Mouse (Mus musculus) left cerebral cortex, postnatal 36 days (tissue): ENCODE measurements around the gene H60b. TPM values are rescaled to one million over a fixed set of nuclear protein-coding genes. Genes with fewer than 3 reads are reported as not detected.
"Not testable (repeated sequence)": the region's sequence is repeated elsewhere in the genome, so short reads cannot be mapped to it uniquely, and the experiment has no call there.

Experiments used
- DNase-seq, 2 experiments: peaks; one replicate each; pipeline ENCODE4 v3.0.0; 2021 to 2022; ENCODE audit warnings: low spot score in 2 of 2, mixed read lengths in 1 of 2
- intact Hi-C: fragments of 180-260 bp; cut with DNase I; formaldehyde crosslinking; loops from one replicate; pipeline ENCODE4 v1.15.1; 2025
- total RNA-seq, 2 experiments: library from RNA; stranded (reverse); gene quantifications; 2 replicates each; pipeline ENCODE4 v1.2.3; 2021

H60b gene
- total RNA-seq = under 1 TPM; 0.50 to 0.69 TPM

DNA sequence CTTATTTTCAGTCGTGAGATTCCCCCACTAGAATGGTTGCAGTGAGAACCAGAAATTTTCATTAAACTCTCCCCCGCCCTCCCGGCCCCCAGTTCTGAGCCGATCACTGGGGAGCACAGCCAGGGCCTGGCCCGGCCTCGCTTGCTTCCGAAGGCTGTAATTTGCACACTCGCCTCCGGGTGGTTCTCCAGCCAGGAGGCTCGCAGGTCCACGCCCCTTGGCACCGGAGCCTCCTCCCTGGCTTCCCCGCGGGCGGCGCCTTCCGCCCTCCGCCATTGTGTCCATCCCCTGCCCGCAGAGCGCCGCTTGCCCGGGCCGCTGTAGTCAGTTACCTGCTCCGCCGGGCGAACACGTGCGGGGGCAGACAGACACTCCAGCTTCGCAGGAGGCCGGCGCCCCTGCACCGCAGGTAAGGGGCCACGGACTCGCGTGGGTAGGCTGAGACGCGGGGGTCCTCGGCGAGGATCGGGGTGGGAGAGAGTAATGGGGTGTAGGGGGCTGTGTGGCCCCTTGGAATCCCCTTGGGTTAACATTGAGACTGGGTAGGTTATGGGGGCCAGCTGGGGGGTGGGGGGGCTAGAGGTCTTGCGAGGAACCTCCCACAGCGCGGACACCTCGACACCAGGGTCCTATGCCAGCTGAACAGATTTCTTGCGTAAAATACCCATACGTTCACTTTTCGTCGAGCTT lies at the start of gene H60b, which contains the start of gene Raet1e:
Gene H60b, plus strand, starts transcription at position 277 of the 690 bp plus-strand sequence.
Gene Raet1e, plus strand, starts transcription at position 260 of the 690 bp plus-strand sequence.
- intact Hi-C loops = loop anchor here (10.0 kb wide), 1 partner anchor 686 kb away; no protein-coding TSS in a partner anchor
- DNase-seq = not testable (repeated sequence)

DNA sequence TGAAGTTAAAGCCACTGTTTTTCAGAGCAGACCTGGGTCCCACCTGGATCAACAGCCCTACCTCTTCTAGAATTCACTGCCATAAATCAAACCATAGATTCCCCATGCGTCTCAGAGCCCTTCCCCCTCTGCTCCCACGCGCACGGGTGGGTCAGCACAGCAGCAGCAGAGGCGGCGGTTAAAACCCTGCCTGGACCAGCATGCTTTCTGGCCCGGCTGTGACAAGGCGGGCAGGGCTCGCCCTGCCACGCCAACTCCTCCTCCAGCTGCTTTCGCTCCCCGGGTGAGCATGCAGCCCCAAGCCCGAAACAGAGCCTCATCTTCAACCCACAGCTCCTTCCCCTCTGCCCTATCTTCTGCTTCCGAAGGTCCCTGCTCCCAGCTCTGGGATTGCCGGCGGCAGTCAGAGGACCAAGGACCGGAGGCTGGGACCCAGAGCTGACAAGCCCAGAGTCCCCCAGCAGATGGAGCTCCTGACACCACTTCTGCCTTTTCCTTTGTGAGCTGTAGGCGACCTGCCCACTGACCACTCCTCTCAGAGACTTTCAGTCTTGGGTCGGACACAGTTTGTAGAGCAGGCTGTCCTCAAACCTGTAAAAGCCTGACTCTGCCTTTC lies 17.6 kb upstream of the H60b start:
- DNase-seq = peak; percentile 42 to 61
- intact Hi-C loops = no loop called here

DNA sequence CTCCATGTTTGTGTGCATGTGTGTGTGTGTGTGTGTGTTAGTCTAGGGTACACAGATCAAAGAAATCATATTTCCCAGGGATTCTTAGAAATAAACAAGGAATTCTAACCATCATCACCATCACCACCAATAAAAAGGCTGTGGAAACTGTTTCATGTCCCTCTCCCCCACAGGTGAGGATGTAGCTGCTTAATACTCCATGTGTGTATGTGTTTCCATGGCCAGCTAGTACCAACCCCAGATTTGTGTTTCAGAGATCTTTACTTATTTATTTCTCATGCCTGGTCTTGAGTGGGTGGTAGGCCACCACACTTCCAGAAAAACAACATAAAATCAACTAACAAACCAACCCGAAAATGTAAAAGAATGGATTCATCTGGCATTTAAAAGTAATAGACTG lies 16.2 kb upstream of the H60b start:
- intact Hi-C loops, DNase-seq: not testable (repeated sequence)

DNA sequence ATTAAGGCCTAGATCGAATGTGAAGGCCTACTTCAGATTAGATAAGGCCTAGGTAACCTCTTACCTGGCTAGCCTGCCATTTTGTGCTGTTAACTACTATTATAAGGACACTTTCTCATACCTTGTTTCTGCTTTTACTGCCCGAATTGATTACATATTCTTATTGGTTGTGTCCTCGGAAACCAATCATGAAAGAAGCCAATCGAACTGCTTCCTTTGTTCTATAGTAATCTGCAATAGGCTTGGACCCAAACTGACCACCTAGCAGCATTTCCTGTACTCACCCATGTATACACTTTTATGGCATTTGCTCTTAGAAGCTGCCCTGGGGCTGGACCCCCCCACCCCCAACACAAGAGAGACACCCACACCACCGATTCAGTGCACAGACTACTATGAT lies 15.5 kb upstream of the H60b start:
- intact Hi-C loops = no loop called here
- DNase-seq = no peak

DNA sequence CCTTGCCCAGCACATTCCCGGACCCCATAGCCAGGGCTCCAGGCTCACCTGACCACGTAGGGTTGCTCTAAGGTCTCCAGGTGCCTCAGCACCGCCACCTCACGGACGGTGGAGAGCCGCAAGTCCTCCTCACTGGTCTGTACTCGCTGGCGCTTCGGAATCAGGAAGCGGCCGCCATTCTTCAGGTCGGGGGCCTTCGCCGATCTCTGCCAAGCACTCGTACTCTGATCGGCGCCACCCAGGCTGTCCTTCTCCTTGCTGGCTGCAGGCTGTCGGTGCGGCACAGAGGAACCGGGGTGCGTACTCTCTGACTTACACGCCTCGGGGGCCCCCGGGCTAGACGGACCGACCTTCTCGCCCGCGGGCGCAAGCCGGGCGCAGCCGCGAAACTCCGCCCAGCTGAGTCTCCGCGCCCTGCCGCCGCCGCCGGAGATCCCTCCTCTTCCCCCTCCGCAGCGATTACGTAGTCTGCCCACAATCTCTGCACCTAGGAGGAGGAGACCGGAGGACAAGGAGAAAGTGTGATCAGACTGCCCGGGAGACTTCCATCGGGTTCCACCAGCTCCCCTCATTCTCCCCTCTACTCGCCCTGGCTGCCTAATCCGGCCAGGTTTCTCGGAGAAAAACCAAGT lies 9.8 kb upstream of the H60b start:
- peak; percentile 30 to 40 for DNase-seq
- intact Hi-C loops = loop anchor here (1.0 kb wide), 1 partner anchor 13 kb away; no protein-coding TSS in a partner anchor

DNA sequence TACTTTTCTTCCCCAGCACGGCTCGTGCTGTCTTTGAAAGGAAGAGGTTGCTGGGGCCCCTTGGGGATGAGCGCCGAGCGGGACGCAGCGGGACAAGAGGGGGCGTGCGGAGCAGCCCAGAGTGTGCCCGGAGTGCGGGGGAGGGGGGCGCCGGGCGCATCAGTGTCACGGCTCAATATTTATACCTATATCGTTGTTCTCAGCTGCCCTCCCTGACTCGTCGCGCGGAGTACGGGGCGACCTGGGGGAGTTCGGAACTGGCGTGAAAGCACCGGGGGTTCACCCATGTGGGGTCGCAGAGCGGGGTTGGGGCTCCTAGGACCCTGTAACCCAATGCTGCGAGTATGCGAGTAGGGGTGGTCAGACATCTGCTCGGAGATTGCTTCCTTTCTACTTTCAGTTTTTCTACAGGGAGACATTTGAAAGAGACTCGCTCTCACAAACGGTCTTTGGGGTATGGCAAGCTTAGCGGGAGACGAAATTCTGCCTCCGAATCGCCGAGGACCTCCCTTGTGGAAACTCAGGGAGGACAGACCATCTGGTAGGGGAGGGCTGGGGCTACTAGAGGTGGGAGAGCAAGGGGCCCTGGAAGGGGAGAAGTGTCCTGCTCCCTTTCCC lies 9.2 kb upstream of the H60b start, which contains the start of gene E030030I06Rik:
Gene E030030I06Rik, minus strand, starts transcription at position 198 of the 618 bp plus-strand sequence.
- intact Hi-C loops = no loop called here
- peak; percentile 23 to 33 for DNase-seq

DNA sequence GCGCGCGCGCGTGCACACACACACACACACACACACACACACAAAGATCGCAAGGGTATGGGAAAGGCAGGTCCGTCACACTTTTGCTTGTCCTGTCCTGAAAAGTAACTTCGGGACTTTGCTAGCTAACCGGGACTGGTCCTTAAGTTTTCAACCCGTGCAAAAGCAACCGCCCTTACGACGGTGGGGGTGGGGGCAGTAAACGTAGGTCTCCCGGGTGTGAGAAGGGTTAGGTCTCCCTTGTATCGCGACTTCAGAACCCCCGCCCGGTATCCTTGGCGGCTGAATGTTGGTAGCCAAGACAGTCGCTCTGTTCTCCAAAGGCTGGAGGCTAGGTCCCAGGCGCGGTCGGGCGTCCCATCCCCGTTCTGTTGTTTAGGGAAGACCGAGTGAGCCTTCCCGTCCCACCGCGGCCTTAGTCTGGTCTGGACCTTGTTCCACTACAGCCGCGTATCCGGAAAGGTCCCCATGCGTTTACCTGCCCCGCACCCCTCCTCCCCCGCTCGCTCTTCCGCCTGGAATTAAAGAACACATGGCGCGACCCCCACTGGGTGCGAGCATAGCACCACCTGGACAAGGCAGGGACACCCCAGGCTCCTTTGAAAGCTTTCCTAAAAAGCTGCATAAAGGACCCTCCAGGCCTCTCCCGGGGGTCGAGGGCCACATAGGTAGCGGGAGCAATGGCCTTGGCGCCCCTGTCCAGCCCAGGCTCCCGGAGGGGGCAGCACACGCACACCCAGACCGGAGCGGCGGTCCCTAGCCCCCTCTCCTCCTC lies 8.5 kb upstream of the H60b start:
- intact Hi-C loops = loop anchor here (5.0 to 10.0 kb wide), 2 partner anchors 667 to 695 kb away; no protein-coding TSS in a partner anchor
- DNase-seq = no peak

DNA sequence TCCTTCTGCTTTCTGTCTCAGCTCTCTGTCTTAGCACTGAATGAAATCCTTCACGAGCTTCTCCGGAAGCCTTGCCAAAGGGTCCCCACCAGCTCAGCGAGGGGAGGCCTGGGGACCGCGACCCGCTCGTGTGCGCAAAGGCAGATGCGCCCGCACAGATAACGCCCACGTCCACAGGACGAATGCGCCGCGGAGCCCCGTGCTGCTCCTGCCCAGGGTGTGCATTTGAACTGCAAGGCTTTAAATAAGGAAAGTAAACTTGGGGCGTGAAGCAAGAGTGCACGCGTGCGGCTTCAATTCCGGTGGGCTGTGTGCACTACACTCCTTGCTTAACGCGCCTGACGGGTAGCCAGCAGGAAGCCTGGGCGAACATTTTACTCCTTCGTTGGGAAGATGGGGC lies 7.8 kb upstream of the H60b start:
- intact Hi-C loops = loop anchor here (5.0 to 10.0 kb wide), 2 partner anchors 667 to 694 kb away; no protein-coding TSS in a partner anchor
- no peak for DNase-seq

DNA sequence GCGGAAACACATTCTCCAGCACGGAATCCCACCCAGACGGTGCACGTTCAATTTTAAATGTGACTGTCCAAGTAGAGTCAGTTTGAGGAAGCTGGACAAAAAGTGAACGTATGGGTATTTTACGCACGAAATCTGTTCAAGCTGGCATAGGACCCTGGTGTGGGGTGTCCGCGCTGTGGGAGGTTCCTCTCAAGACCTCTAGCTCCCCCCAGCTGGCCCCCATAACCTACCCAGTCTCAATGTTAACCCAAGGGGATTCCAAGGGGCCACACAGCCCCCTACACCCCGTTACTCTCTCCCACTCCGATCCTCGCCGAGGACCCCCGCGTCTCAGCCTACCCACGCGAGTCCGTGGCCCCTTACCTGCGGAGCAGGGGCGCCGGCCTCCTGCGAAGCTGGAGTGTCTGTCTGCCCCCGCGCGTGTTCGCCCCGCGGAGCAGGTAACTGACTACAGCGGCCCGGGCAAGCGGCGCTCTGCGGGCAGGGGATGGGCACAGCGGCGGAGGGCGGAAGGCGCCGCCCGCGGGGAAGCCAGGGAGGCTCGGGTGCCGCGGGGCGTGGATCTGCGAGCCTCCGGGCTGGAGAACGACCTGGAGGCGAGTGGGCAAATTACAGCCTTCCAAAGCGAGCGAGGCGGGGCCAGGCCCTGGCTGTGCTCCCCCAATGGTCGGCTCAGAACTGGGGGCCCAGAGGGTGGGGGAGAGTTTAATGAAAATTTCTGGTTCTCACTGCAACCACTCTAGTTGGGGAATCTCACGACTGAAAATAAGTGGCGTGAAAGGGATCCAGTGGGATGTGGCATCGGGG lies 7.1 kb upstream of the H60b start:
- intact Hi-C loops = loop anchor here (5.0 to 10.0 kb wide), 2 partner anchors 666 to 694 kb away; no protein-coding TSS in a partner anchor
- not testable (repeated sequence) for DNase-seq

DNA sequence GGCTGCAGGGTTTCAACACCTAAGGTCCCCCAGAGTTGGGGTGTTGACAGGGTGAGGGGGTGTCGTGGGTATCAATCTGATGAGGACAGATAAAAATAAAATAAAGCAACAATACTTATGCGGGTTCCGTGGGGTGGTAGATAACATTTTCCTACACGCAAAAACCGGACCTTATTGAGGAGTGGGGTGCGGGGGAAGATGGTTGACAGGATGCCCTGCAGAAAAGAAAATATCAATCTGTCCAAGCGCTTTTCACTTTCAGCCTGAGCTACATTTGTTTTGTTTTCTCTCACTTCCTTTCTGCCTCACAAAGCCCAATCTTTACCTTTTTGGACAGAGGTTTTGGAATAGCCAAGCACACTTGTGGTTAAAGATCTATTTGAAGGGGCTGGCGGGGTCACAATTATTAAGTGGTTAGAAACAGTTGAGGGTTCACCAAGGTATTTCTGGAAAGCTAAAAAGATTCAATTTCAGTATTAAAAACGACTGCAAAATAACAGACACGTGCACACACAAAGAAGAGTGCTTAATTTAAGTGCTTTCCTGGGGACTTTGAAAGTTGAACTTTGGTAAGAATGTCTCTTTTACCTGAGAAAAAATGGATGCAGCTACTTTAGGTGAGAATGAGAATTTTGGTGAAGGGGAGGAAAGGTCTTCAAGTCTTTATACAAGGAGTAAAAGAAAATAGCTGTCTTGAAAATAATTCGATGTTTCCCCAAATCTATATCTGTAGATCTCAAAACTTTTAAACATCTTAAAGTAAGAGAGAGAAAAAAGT lies 6.3 kb upstream of the H60b start:
- DNase-seq = not testable (repeated sequence)
- intact Hi-C loops = loop anchor here (5.0 to 10.0 kb wide), 2 partner anchors 665 to 693 kb away; no protein-coding TSS in a partner anchor

DNA sequence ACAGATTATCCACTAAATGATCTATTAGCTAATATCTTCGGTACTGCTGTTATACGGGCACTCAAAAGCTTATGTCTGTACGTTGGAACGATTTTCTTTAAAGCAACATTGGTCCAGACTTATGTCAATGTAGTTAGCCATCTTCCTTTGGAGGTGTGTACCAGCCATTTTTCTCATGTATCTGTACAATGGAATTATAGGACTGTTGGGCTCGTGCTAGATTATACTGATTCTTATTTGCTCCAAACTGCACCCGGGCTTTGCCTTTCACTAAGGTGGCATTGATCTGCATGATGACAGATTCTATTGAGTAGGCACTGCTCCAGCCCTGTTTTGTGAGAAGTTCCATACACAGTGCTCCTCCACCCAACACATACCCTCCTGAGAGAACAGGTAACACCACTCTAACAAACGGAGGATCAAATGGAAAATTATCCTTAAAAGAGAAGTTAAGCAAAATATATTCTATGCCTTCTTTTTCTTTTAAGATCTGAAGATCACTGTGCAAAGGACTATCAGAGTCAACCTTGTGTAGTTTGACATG lies 5.2 kb upstream of the H60b start:
- not testable (repeated sequence) for DNase-seq

DNA sequence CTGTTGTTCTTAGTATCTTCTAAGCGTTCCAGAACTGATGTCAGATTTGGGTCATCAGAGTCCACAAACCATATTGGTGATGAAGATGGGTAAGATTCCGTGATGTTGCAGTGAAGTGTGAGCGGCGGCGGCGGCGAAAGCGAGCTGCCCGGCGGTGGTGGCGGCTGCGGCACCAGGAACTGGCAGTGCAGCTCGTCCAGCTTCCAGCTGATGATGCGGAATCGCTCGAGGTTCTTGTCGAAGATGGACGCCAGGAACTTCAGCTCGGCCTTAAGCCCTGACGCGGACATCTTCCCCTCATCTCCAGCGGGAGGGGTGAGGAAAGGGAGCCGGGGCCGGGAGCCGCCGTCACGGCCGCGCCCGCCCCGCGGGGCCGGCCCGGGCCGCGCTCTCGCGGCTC lies 4.3 kb upstream of the H60b start:
- DNase-seq = not testable (repeated sequence)
- intact Hi-C loops = loop anchor here (5.0 to 10.0 kb wide), 2 partner anchors 663 to 691 kb away; no protein-coding TSS in a partner anchor

More for the DNA sequence above, 5.2 kb upstream of the H60b start:
- intact Hi-C loops = loop anchor here (5.0 to 10.0 kb wide), 2 partner anchors 664 to 692 kb away; no protein-coding TSS in a partner anchor

DNA sequence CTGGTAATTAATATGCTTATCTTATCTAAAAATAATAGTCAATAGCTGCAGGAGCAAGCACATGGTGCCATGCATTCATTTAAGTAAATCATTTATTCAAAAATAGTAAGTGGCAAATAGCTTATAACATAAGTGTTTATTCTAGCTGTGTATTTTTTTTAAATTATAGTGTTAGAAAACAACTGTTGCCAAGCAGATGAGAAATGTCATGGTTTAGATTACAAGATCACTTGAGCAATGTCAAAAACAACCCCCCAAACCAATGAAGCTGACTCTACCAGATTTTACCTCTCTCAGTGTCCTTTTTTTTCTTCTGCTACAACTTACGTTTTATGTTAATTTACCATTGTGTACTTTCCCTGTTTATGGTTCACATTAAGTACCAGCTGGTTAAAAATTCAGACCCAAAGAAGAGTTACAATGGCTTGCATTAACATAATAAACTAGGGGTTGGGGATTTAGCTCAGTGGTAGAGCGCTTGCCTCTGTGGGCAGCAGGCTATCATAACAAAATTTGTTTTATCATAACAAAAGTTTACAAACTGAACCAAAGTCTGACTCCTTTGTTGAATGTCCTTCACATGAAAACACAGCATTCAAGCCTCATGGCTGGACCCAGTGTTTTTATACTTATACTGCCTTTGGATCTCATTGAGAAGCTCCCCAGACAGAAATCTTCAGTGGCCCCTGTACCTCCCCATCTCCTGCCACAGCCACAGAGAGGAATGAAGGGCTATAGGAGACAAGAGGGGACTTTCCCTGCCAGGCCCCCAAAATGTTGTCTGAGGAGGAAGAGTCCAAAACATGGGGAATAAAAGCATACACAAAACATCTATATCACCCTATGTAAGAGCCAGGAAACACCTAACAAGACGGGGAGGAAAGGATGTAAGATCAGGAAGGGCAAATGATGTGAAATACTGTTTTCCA lies 3.3 kb upstream of the H60b start:
- no peak for DNase-seq
- intact Hi-C loops = loop anchor here (5.0 to 10.0 kb wide), 2 partner anchors 662 to 690 kb away; no protein-coding TSS in a partner anchor

DNA sequence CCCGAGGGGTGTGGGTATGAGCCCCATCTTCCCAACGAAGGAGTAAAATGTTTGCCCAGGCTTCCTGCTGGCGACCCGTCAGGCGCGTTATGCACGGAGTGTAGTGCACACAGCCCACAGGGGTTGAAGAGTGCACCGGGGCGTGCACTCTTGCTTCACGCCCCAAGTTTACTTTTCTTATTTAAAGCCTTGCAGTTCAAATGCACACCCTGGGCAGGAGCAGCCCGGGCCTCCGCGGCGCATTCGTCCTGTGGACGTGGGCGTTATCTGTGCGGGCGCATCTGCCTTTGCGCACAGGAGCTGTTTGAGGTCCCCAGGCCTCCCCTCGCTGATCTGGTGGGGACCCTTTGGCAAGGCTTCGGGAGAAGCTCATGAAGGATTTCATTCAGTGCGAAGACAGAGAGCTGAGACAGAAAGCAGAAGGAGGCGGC lies 760 bp downstream of the H60b start:
- DNase-seq = no peak
- intact Hi-C loops = loop anchor here (10.0 kb wide), 1 partner anchor 686 kb away; no protein-coding TSS in a partner anchor

DNA sequence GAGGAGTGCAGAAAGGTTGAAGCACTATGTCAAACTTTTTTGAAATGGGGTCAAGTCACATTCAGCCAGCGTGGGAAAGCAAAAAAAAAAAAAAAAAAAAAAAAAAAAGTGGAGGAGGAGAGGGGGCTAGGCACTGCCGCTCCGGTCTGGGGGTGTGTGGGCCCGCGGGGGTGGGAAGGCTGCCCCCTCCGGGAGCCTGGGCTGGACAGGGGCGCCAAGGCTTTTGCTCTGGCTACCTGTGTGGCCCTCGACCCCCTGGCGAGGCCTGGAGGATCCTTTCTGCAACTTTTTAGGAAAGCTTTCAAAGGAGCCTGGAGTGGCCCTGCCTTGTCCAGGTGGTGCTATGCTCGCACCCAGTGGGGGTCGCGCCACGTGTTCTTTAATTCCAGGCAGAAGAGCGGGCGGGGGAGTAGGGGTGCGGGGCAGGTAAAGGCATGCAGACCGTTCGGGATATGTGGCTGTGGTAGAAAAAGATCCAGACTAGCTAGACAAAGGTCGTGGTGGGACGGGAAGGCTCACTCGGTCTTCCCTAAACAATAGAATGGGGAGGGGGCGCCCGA lies 1.3 kb downstream of the H60b start:
- intact Hi-C loops = loop anchor here (5.0 to 10.0 kb wide), 2 partner anchors 127 to 685 kb away; no protein-coding TSS in a partner anchor
- DNase-seq = no peak
